Mouse (Mus musculus) hematopoietic multipotent progenitor cell, adult 10-12 weeks (in vitro differentiated cells): ENCODE data around the gene Pfkfb2. TPM values are rescaled to one million over a fixed set of nuclear protein-coding genes. Genes with fewer than 3 reads are reported as not detected.

ENCODE experiments used
- polyA plus RNA-seq: library from polyadenylated mRNA; stranded (reverse); fragments of >175 nt; gene quantifications from 2 replicates; pipeline ENCODE4 v1.2.3, GENCODE M21; 2012; ENCODE audit warnings: low replicate concordance

The Pfkfb2 gene
- 1.3 and 6.7 TPM in 2 replicates for polyA plus RNA-seq

DNA sequence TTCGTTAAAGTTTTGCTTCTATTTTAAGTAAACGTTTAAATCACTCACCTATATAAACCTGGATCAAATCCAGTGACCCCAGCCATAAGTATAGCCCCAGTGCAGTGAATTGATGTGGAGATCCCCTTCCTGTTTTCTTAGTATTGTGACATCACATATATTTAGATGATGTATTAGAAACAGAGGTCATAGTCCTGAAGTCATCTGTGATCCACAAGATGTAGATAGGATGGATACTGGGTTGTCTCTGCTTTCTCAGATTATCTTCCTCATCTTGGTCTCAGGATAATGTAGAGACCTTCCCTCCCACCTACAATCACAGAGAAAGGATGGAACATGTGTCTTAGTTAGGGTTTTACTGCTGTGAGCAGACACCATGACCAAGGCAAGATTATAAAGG is at the start of gene Pfkfb2:
Gene Pfkfb2 (minus strand): TSS at position 101 of the 400 bp plus-strand sequence.

DNA sequence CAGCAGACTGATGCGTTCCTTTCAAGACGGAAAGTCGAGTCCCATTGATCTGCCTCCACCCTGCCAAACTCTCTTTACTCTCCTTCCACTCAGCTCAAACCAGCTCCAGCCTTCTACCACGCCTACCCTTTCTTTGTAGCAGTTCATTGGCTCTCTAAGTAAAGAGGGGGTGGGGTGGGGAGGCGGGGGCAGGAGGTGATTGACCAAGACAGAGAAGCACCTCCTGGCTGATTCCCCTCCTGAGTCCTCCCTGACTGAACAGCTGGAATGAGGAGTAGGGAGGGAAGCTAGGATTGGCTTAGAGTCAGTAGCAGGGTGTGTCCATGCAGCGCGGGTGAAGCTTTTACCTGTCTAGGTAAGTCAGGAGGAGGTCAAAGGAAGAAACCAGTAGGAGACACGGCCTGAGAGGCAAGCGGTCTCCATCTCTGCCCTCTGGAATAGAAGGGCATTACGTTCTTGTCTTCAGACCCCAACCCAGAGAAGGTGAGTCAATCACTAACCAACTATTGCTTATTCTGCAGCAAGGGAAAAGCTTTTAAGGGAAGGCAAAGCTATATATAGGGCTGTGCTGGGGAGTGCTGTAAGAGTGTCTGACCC is 2.8 kb upstream of the Pfkfb2 start, which contains the start of gene AA986860:
Gene AA986860 (plus strand): TSS at position 236 of the 597 bp plus-strand sequence.

DNA sequence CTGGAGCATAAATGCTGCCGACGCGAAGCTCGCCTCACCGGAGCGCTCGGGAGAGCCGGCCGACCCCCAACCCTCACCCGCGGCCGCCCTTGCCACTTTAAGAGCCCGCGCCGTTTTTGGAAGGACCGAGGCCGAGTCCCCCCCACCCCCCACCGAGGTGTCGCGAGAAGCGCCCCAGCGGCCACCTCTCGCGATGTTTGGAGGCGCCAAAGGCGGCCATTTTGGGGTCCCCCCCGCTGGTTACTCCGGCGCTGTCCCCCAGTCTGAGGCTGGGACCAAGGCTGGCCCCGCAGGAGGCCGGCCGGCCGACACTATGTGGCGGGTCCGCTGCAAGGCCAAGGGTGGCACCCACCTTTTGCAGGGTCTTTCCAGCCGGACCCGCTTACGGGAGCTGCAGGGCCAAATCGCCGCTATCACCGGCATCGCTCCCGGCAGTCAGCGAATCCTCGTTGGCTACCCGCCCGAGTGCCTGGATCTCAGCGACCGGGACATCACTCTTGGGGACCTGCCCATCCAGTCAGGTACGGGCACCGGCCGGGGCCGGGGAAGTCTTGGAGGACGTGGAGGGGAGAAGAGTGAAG is 11.7 kb downstream of the Pfkfb2 start, which contains the start of gene Yod1:
Gene Yod1 (plus strand): TSS at position 37 of the 581 bp plus-strand sequence.

DNA sequence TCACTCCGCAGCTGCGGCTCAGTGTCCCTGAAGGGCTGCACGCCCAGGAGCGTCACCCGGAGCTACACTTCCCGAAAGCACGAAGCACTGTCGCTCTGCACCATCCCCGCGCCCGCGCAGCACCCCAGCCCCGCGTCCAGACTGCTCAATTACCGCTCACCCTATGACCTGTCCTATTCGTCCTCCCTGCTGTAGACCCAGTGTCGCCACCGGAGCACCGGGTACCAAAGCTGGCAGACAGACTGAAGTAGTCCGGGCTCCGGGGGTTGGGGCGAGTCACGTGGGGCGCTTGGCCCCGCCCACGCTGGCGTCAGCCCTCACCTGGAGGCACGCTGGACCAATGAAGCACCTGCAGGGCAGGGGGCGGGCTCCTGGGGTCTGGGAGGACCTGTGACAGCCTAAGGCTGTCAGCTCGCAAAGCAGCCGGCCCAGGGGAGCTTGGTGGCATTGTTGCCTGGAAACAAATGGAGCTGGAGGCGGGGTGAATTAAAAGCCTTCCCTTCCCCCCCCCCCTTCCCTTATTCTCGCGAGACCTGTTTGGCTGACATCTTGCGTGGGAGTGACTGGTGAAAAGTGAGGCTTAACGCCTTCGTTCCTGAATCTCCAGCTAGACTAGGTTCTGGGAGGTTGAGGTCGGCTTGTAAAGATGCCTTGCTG is 13.4 kb downstream of the Pfkfb2 start, which contains the start of gene Gm29427:
Gene Gm29427 (minus strand): TSS at position 239 of the 657 bp plus-strand sequence.

DNA sequence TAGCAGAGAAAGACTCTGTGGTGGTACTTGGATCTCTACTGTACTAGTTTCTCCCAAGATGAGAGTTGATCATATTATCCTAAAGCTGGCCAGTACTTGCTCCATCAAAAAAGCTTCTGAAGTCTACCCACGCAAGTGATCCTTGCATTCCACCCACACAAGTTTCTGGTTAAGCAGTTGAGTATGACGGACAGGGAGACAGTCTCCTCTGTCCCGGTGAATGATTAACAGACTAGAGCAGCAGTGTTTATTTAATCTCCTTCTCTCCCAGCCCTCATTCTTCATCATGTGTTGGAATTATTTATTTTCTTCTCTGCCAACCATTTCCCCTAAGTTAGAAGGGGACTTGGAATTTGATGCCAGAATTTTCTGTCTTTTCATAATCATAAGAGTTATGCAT is 67.6 kb downstream of the Pfkfb2 start, which contains the start of gene C4bp:
Gene C4bp (minus strand): TSS at position 179 of the 400 bp plus-strand sequence.

Other genes with a start within 250 kb of the Pfkfb2 start
- gene Zp3r, start 99.6 kb downstream of the Pfkfb2 start, polyA plus RNA-seq = not detected in 2 replicates
- gene C4bp, start 67.6 kb downstream of the Pfkfb2 start, polyA plus RNA-seq = not detected in 2 replicates
- gene Gm29427, start 13.5 kb downstream of the Pfkfb2 start, polyA plus RNA-seq = not detected in 2 replicates
- gene Yod1, start 11.9 kb downstream of the Pfkfb2 start, polyA plus RNA-seq = 1.7 and 3.7 TPM in 2 replicates
- 0.71 and 2.5 TPM in 2 replicates for gene AA986860, start 2.7 kb upstream of the Pfkfb2 start, polyA plus RNA-seq
- not detected in 2 replicates for gene Fcamr, start 71.6 kb upstream of the Pfkfb2 start, polyA plus RNA-seq
- gene Pigr, start 97.4 kb upstream of the Pfkfb2 start, polyA plus RNA-seq = 0.21 and 0.53 TPM in 2 replicates
- gene Fcmr, start 136.4 kb upstream of the Pfkfb2 start, polyA plus RNA-seq = 2,209 and 5,805 TPM in 2 replicates
- gene Il24, start 158.2 kb upstream of the Pfkfb2 start, polyA plus RNA-seq = not detected in 2 replicates
- not detected in 2 replicates for gene Il20, start 182.2 kb upstream of the Pfkfb2 start, polyA plus RNA-seq
- not detected in 2 replicates for gene Il19, start 210.9 kb upstream of the Pfkfb2 start, polyA plus RNA-seq